Mouse (Mus musculus): ENCODE measurements around the gene Me1. TPM values are rescaled to one million over a fixed set of nuclear protein-coding genes. Genes with fewer than 3 reads are reported as not detected.

Me1 gene
- polyA plus RNA-seq, 1 experiment from 2014 or later, result 40.8 TPM

- Histone ChIP-seq H3K9me3 (ENCODE audit: control insufficient read depth, low read length) (no peaks in the 10 kb centered on the region), H3K4me2 (ENCODE audit: low read length) (no peak overlapping the region), H3K27me3 (replicated peaks; ENCODE audit: control insufficient read depth, insufficient read depth, low read length) (no peaks in the 10 kb centered on the region), H3K36me3 (ENCODE audit: control insufficient read depth, insufficient read depth, low read length) (no peaks in the 10 kb centered on the region), H3K4me1 (ENCODE audit: control insufficient read depth, insufficient read depth, low read depth, low read length) (no peaks in the 10 kb centered on the region), H3K9ac (ENCODE audit: low read depth, low read length) (no peak overlapping the region), H3K4me3 (ENCODE audit: low read length) (no peak overlapping the region), H3K27ac (ENCODE audit: low read depth, low read length) (no peak overlapping the region)
- ATAC-seq, result no peak
- WGBS, result 87% methylated on average over 4 of the region's 4 CpGs
These were observed 37.4 kb downstream of the Me1 start for GRCm38 (mm10) chr9:86658347-86658746.

GRCm38 (mm10) chr9:86652194-86652593 is 43.6 kb downstream of the Me1 start:
- Histone ChIP-seq H3K4me1 (ENCODE audit: control insufficient read depth, insufficient read depth, low read depth, low read length) (no peaks in the 10 kb centered on the region), H3K9ac (ENCODE audit: low read depth, low read length) (no peak overlapping the region), H3K4me3 (ENCODE audit: low read length) (no peak overlapping the region), H3K36me3 (ENCODE audit: control insufficient read depth, insufficient read depth, low read length) (no peaks in the 10 kb centered on the region), H3K4me2 (ENCODE audit: low read length) (no peak overlapping the region), H3K27me3 (replicated peaks; ENCODE audit: control insufficient read depth, insufficient read depth, low read length) (no peaks in the 10 kb centered on the region), H3K9me3 (ENCODE audit: control insufficient read depth, low read length) (no peaks in the 10 kb centered on the region), H3K27ac (ENCODE audit: low read depth, low read length) (no peak overlapping the region)
- ATAC-seq, result no peak
- 53% methylated on average over 1 of the region's 1 CpGs for WGBS

DNA sequence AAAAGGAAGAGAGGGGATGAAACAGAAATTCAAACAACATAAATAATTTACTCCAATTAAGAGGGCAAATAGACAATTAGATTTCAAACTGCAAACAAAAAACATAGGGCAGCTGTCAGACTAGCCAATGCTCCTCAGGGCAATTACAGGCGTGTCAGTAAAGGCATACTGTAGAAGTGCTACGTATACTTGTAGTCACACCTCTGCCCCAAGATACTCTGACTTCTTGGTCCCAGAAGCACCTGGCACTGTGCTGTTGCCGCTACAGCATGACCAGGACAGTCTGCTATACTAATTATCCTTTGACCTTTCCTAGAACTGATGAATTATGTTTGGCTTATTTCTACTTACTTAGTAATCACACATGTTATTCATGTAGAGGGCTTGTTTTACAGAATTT is 44.5 kb downstream of the Me1 start:
- H3K9ac ChIP-seq (ENCODE audit: low read depth, low read length), result no peak overlapping the region
- no peak overlapping the region for H3K4me2 ChIP-seq (ENCODE audit: low read length)
- H3K4me3 ChIP-seq (ENCODE audit: low read length), result no peak overlapping the region
- 57% methylated on average over 3 of the region's 3 CpGs for WGBS
- no peaks in the 10 kb centered on the region for H3K27me3 ChIP-seq (replicated peaks; ENCODE audit: control insufficient read depth, insufficient read depth, low read length)
- H3K4me1 ChIP-seq (ENCODE audit: control insufficient read depth, insufficient read depth, low read depth, low read length), result no peaks in the 10 kb centered on the region
- H3K9me3 ChIP-seq (ENCODE audit: control insufficient read depth, low read length), result no peaks in the 10 kb centered on the region
- no peak overlapping the region for H3K27ac ChIP-seq (ENCODE audit: low read depth, low read length)
- no peak for ATAC-seq
- H3K36me3 ChIP-seq (ENCODE audit: control insufficient read depth, insufficient read depth, low read length), result no peaks in the 10 kb centered on the region

DNA sequence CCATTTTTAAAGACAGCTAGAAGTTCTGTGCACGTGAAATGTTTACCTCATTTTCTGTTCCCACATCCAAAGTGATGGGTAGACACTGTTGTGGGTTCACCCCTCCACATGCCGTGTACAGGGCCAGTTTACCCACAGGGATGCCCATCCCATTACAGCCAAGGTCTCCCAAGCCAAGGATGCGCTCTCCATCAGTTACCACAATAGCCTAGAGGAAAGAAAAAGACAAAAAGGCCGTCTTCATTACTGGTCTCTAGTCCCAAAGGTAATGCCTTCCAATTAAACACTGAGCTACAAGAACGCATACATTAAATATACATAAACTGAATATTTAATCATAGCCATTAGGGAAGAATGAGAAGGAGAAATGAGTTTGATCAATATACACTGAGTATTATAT is 44.9 kb downstream of the Me1 start:
- ATAC-seq, result no peak
- Histone ChIP-seq H3K4me2 (ENCODE audit: low read length) (no peak overlapping the region), H3K9me3 (ENCODE audit: control insufficient read depth, low read length) (no peaks in the 10 kb centered on the region), H3K27me3 (replicated peaks; ENCODE audit: control insufficient read depth, insufficient read depth, low read length) (no peaks in the 10 kb centered on the region), H3K27ac (ENCODE audit: low read depth, low read length) (no peak overlapping the region), H3K9ac (ENCODE audit: low read depth, low read length) (no peak overlapping the region), H3K4me3 (ENCODE audit: low read length) (no peak overlapping the region), H3K4me1 (ENCODE audit: control insufficient read depth, insufficient read depth, low read depth, low read length) (no peaks in the 10 kb centered on the region), H3K36me3 (ENCODE audit: control insufficient read depth, insufficient read depth, low read length) (no peaks in the 10 kb centered on the region)
- 53% methylated on average over 5 of the region's 5 CpGs for WGBS

DNA sequence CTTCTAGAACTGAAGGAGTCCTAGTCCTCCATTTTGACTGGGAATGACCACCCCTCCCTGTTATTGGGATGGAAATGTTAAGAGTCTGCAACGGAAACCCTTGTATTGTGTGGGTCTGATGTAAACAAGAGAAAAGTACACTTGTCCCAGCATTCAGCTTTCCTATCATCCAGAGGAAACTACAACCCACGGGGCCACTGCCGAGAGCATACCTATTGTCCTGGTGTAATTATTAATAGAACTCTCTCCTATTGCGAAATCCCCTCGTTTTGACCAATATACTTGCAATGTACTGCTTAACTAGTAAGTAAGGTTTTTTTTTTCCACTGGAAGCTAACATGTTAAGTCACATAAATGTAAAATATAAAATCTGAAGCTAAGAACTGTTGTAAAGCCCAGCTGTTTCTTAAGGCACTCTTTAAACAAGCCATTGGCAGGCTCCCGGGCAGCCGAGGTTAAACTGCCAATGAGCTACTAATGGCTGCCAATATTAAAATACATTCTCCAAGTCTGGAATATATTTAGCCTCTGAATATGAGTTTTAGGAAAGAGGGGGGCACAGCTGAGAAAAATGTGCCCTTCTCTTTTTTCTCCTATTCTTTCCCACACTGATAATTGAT is 47.7 kb downstream of the Me1 start:
- Histone ChIP-seq H3K27ac (ENCODE audit: low read depth, low read length) (no peak overlapping the region), H3K4me1 (ENCODE audit: control insufficient read depth, insufficient read depth, low read depth, low read length) (no peaks in the 10 kb centered on the region), H3K27me3 (replicated peaks; ENCODE audit: control insufficient read depth, insufficient read depth, low read length) (no peaks in the 10 kb centered on the region), H3K9ac (ENCODE audit: low read depth, low read length) (no peak overlapping the region), H3K4me2 (ENCODE audit: low read length) (no peak overlapping the region), H3K4me3 (ENCODE audit: low read length) (no peak overlapping the region), H3K9me3 (ENCODE audit: control insufficient read depth, low read length) (no peaks in the 10 kb centered on the region), H3K36me3 (ENCODE audit: control insufficient read depth, insufficient read depth, low read length) (no peaks in the 10 kb centered on the region)
- 58% methylated on average over 7 of the region's 7 CpGs for WGBS
- no peak for ATAC-seq

- no peaks in the 10 kb centered on the region for H3K9me3 ChIP-seq (ENCODE audit: control insufficient read depth, low read length)
These were observed 48.9 kb downstream of the Me1 start for GRCm38 (mm10) chr9:86646807-86647206.

DNA sequence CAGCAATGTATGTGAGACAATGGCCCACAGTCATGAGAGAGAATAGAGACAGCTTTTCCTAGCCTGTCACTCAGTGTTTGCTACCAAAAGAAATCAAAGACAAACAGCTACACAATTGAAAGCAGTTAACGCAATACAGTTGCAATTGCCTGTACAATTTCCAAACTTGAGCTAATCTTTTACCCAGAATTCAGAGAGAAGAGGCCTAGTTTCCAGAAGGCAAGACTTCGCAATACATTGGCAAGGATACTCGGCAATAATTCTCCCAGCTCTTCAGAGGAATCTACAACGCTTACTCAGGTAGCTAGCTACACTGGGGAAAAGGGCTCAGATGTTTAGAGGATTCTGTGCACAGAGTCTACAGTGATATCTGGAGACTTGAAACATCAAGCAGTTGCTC is 52.3 kb downstream of the Me1 start:
- no peak overlapping the region for H3K9ac ChIP-seq (ENCODE audit: low read depth, low read length)
- H3K4me2 ChIP-seq (ENCODE audit: low read length), result no peak overlapping the region
- H3K27me3 ChIP-seq (replicated peaks; ENCODE audit: control insufficient read depth, insufficient read depth, low read length), result no peaks in the 10 kb centered on the region
- WGBS, result 89% methylated on average over 4 of the region's 4 CpGs
- no peaks in the 10 kb centered on the region for H3K4me1 ChIP-seq (ENCODE audit: control insufficient read depth, insufficient read depth, low read depth, low read length)
- no peak overlapping the region for H3K4me3 ChIP-seq (ENCODE audit: low read length)
- no peak overlapping the region for H3K27ac ChIP-seq (ENCODE audit: low read depth, low read length)
- no peaks in the 10 kb centered on the region for H3K36me3 ChIP-seq (ENCODE audit: control insufficient read depth, insufficient read depth, low read length)
- no peaks in the 10 kb centered on the region for H3K9me3 ChIP-seq (ENCODE audit: control insufficient read depth, low read length)
- ATAC-seq, result no peak

More at GRCm38 (mm10) chr9:86646807-86647206, 48.9 kb downstream of the Me1 start:
- H3K4me1 ChIP-seq (ENCODE audit: control insufficient read depth, insufficient read depth, low read depth, low read length), result no peaks in the 10 kb centered on the region
- H3K27me3 ChIP-seq (replicated peaks; ENCODE audit: control insufficient read depth, insufficient read depth, low read length), result no peaks in the 10 kb centered on the region
- no peaks in the 10 kb centered on the region for H3K36me3 ChIP-seq (ENCODE audit: control insufficient read depth, insufficient read depth, low read length)
- no peak overlapping the region for H3K4me2 ChIP-seq (ENCODE audit: low read length)
- no peak for ATAC-seq
- H3K27ac ChIP-seq (ENCODE audit: low read depth, low read length), result no peak overlapping the region
- no peak overlapping the region for H3K9ac ChIP-seq (ENCODE audit: low read depth, low read length)
- WGBS, result 3% methylated on average over 1 of the region's 1 CpGs
- H3K4me3 ChIP-seq (ENCODE audit: low read length), result no peak overlapping the region

DNA sequence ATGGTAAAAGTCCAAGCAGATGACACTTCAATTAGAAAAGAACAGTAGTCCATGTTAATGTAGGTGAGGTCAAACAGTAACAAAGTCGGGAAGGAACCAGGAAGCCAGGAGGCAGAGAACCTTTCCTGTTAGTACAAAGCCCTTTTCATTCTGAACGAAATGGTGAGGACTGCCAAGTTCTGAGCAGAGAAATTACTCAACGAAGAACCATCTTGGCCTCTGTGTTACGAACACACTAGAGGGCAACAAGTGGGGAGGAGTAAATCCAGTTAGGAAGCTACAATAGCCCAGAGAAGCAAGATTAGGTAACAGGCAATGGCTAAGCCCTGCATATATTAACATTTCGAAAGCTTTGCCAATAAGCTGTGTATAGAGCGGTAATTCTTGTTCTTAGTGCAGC is 57.0 kb downstream of the Me1 start:
- 72% methylated on average over 6 of the region's 6 CpGs for WGBS
- Histone ChIP-seq H3K4me2 (ENCODE audit: low read length) (no peak overlapping the region), H3K9me3 (ENCODE audit: control insufficient read depth, low read length) (no peaks in the 10 kb centered on the region), H3K9ac (ENCODE audit: low read depth, low read length) (no peak overlapping the region), H3K36me3 (ENCODE audit: control insufficient read depth, insufficient read depth, low read length) (no peaks in the 10 kb centered on the region), H3K4me3 (ENCODE audit: low read length) (no peak overlapping the region), H3K27ac (ENCODE audit: low read depth, low read length) (no peak overlapping the region), H3K27me3 (replicated peaks; ENCODE audit: control insufficient read depth, insufficient read depth, low read length) (no peaks in the 10 kb centered on the region), H3K4me1 (ENCODE audit: control insufficient read depth, insufficient read depth, low read depth, low read length) (no peaks in the 10 kb centered on the region)
- no peak for ATAC-seq

GRCm38 (mm10) chr9:86631153-86631552 is 64.6 kb downstream of the Me1 start:
- no peak for ATAC-seq
- 86% methylated on average over 7 of the region's 7 CpGs for WGBS
- no peaks in the 10 kb centered on the region for H3K36me3 ChIP-seq (ENCODE audit: control insufficient read depth, insufficient read depth, low read length)
- no peak overlapping the region for H3K4me3 ChIP-seq (ENCODE audit: low read length)
- H3K4me1 ChIP-seq (ENCODE audit: control insufficient read depth, insufficient read depth, low read depth, low read length), result no peaks in the 10 kb centered on the region
- no peaks in the 10 kb centered on the region for H3K27me3 ChIP-seq (replicated peaks; ENCODE audit: control insufficient read depth, insufficient read depth, low read length)
- H3K9ac ChIP-seq (ENCODE audit: low read depth, low read length), result no peak overlapping the region
- H3K4me2 ChIP-seq (ENCODE audit: low read length), result no peak overlapping the region
- no peak overlapping the region for H3K27ac ChIP-seq (ENCODE audit: low read depth, low read length)
- H3K9me3 ChIP-seq (ENCODE audit: control insufficient read depth, low read length), result no peaks in the 10 kb centered on the region
